Mouse (Mus musculus) spleen, adult 2 months (tissue): ENCODE data around the gene Acot11. TPM values are rescaled to one million over a fixed set of nuclear protein-coding genes. Genes with fewer than 3 reads are reported as not detected.
"Not testable (repeated sequence)": the region's sequence is repeated elsewhere in the genome, so short reads cannot be mapped to it uniquely, and the experiment has no call there.

Experiments
- DNase-seq, 2 experiments: peaks; one replicate each; pipeline versions ENCODE4 v3.0.0 to v3.0.0-alpha.2; 2012 to 2021; ENCODE audit warnings: low spot score in 2 of 2, low read depth in 1 of 2
- H3K27ac ChIP-seq: fragments of 200-500 bp; 2 replicates; pipeline ENCODE4 v1.5.1; 2012; ENCODE audit warnings: low read length, inconsistent platforms; ENCODE audit not compliant: insufficient read depth
- H3K27me3 ChIP-seq: fragments of 200-500 bp; 2 replicates; pipeline ENCODE4 v1.6.1; 2012; ENCODE audit warnings: mild to moderate bottlenecking, moderate library complexity, low read length, inconsistent platforms; ENCODE audit not compliant: control insufficient read depth, insufficient read depth
- H3K36me3 ChIP-seq: fragments of 200-500 bp; 2 replicates; pipeline ENCODE4 v1.6.1; 2012; ENCODE audit warnings: mild to moderate bottlenecking, low read length, inconsistent platforms; ENCODE audit not compliant: control insufficient read depth, insufficient read depth
- H3K4me1 ChIP-seq: fragments of 200-500 bp; 2 replicates; pipeline ENCODE4 v1.6.1; 2011; ENCODE audit warnings: inconsistent platforms; ENCODE audit not compliant: control insufficient read depth, insufficient read depth, insufficient read length
- H3K4me3 ChIP-seq: fragments of 200-500 bp; 2 replicates; pipeline ENCODE4 v1.5.1; 2011; ENCODE audit warnings: mild to moderate bottlenecking, inconsistent platforms; ENCODE audit not compliant: insufficient read depth, insufficient read length; ENCODE audit errors: extremely low read depth
- CTCF ChIP-seq: fragments of 200-500 bp; IDR thresholded peaks from 2 replicates; pipeline ENCODE4 v1.5.1; 2011; ENCODE audit warnings: mild to moderate bottlenecking, inconsistent platforms; ENCODE audit not compliant: insufficient read depth, insufficient read length, insufficient replicate concordance; ENCODE audit errors: extremely low read depth
- POLR2A ChIP-seq: fragments of 200-500 bp; IDR thresholded peaks from 2 replicates; pipeline ENCODE4 v1.6.1; 2011; ENCODE audit warnings: low read depth, low read length, inconsistent platforms
- WGBS: fragments of 180-500 bp; shearing (Covaris S2); methylation state at CpG from one replicate; pipeline ENCODE4 v1.1.7; 2018; 5-methylcytosine and 5-hydroxymethylcytosine counted together
- polyA plus RNA-seq: library from polyadenylated mRNA; depleted of rRNA; stranded (reverse); fragments of >200 nt; gene quantifications from 2 replicates; pipeline ENCODE4 v1.2.3, GENCODE M21; 2012

Gene Acot11
- polyA plus RNA-seq, 1 experiment, result 7.7 TPM

DNA sequence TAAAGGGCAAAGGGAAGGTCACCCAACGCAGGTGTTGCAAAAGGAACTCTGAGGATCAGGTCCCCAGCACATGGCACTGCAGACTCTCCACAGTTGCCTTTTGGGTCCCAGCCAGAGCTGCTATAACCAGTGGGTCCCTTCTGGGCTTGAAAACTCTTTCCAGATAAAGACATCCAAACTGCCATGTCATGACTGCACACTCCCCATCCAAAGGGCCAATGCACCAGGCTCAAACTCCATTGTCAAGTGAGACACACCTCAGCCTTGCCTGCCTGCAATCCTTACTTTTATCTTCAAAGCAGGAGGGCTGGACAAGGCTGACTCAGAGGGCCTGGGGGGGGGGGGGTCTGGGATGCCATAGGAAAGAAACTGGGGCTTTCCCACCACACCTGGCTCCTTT lies 13.9 kb downstream of the Acot11 start:
- Histone ChIP-seq H3K27me3 (no peaks in the 10 kb centered on the region), H3K36me3 (no peaks in the 10 kb centered on the region), H3K4me3 (no peak overlapping the region), H3K4me1 (peaks cover 6% of the 10 kb centered on the region; the same call in 1 of the 2 replicates), H3K27ac (no peak overlapping the region)
- TF ChIP-seq CTCF (no peak), POLR2A (no peak)
- 80% methylated on average over 1 of the region's 1 CpGs for WGBS
- no peak for DNase-seq

DNA sequence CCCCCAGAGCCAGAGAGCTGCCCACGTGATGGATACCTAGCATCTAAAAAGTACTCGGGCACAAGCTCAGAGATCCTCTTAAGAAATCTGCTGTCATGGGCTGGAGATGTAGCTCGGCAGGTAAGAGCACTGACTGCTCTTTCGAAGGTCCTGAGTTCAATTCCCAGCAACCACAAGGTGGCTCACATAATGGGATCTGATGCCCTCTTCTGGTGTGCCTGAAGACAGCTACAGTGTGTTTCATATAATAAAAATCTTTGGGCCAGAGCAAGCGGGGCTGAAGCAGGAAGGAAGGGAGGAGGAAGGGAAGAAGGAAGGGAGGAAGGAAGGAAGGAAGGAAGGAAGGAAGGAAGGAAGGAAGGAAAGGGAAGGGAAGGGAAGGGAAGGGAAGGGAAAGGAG lies 14.6 kb downstream of the Acot11 start:
- H3K27ac ChIP-seq, H3K4me3 ChIP-seq, H3K27me3 ChIP-seq, H3K4me1 ChIP-seq, DNase-seq, H3K36me3 ChIP-seq: not testable (repeated sequence)
- WGBS, result 81% methylated on average over 5 of the region's 5 CpGs

GRCm38 (mm10) chr4:106789705-106790104 lies 15.1 kb downstream of the Acot11 start:
- Histone ChIP-seq H3K4me1 (peaks cover 6% of the 10 kb centered on the region; the same call in 1 of the 2 replicates), H3K27me3 (no peaks in the 10 kb centered on the region), H3K36me3 (no peaks in the 10 kb centered on the region), H3K4me3 (no peak overlapping the region), H3K27ac (no peak overlapping the region)
- TF ChIP-seq POLR2A, result no peak
- no peak for TF ChIP-seq CTCF
- WGBS, result 71% methylated on average over 9 of the region's 9 CpGs
- DNase-seq, result no peak

DNA sequence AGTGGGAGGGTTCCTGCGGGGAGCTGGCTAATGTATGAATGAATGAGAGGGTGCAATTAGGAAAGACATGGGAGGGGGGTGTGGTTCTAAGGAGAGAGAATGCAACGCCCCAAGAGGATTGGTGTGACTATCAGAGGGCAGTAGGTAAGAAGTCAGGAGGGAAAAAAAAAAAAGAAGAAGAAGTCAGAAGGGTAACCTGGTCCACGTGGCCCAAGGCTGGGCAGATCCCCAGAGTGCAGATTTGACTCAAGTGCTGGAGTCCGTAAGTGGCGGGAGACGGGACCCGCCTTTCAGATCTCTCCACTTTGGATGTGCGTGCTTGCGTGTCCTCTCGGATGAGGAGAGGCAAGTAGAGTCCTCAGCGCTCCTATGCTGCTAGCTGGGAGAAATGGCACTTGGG lies 16.2 kb downstream of the Acot11 start:
- H3K4me1 ChIP-seq, result peaks cover 6% of the 10 kb centered on the region; the same call in 1 of the 2 replicates
- 85% methylated on average over 11 of the region's 11 CpGs for WGBS
- no peak for DNase-seq

DNA sequence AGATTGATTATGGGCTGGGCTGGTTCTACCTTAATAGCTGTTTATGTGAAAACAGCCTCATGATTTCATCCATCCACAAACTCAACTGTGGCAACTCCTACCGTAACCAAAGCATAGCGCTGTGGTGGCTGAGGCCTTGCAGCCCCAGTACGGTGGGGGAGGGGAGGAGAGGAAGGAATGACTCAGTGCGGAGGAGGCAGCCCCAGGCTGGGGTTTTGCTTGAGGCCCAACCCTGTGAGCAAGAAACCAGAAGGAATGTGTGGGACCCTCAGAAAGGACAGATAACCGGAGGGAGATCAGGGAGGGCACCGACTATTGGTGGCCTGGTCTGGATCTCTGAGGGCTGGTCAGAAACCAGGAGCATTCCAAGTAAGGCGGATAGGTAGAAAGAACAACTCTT lies 17.0 kb downstream of the Acot11 start:
- DNase-seq, result peak in 1 of 2 experiments; percentile 18
- no peak overlapping the region for H3K4me3 ChIP-seq

More for the DNA sequence above, 16.2 kb downstream of the Acot11 start:
- Histone ChIP-seq H3K4me3 (no peak overlapping the region), H3K36me3 (no peaks in the 10 kb centered on the region), H3K27ac (no peak overlapping the region), H3K27me3 (no peaks in the 10 kb centered on the region)
- TF ChIP-seq CTCF (no peak), POLR2A (no peak)

DNA sequence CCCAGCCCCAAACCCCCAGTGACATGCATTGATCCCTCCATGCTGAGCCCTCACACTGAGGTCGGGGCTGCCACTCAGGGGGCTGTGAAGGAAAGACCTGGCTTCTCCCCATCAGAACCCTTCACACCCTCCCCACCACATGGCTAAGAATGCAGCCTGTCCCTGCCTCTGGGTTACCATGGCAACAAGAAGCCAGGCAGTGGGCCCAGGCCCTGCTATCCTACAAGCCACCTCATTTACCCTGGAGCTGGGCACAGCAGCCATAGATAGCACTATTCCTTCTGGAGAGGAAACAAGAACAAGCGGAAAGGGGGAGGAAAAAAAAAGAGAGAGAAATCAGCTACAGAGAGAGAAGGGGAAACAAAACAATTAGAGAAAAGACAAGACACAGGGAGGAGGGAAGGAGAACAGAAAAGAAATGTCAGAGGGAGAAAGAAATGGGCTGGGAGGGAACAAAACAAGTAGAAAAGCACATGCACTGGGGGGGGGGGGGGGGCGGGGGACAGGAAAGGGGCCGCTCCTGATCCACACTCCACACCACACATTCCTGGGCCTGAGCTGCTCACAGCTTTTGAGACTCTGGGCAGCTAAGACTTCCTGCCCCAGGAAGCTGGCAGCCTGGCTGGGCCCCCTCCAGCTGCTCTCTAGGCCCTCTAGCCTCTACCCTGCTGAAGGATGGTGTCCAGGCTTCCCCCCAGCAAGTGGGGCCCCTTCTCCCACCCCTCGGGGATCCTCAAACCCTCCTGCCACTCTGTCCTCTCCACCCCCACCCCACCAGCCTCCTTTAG lies 18.9 kb downstream of the Acot11 start:
- DNase-seq, result no peak
- no peaks in the 10 kb centered on the region for H3K27me3 ChIP-seq
- no peak for TF ChIP-seq POLR2A
- TF ChIP-seq CTCF, result no peak
- H3K27ac ChIP-seq, result no peak overlapping the region; the same call in 1 of the 2 replicates
- 29% methylated on average over 3 of the region's 5 CpGs for WGBS
- peaks cover 6% of the 10 kb centered on the region; the same call in 1 of the 2 replicates for H3K4me1 ChIP-seq
- no peak overlapping the region for H3K4me3 ChIP-seq
- no peaks in the 10 kb centered on the region for H3K36me3 ChIP-seq

More for the DNA sequence above, 17.0 kb downstream of the Acot11 start:
- Histone ChIP-seq H3K36me3 (no peaks in the 10 kb centered on the region), H3K27me3 (no peaks in the 10 kb centered on the region), H3K27ac (no peak overlapping the region), H3K4me1 (peaks cover 6% of the 10 kb centered on the region; the same call in 1 of the 2 replicates)
- 27% methylated on average over 7 of the region's 7 CpGs for WGBS
- no peak for TF ChIP-seq CTCF
- no peak for TF ChIP-seq POLR2A

DNA sequence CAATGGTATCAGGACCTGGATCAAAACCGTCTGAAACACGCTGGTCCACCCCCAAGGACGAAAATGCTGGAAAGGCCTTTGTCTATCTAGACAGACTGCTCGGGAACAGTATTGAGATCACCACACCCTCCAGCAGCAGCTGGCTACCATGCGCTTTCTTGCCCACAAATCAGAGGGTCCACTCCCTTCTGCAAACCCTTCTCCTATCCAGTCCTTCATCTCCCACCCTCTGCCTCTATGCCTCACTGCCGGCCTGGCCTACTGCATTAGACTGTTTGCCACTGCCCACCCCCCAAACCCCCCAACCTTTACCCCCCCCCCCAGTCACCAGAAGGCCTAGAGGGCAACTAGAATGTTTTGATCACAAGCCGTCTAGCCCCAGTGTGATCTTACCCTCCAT lies 19.5 kb downstream of the Acot11 start:
- H3K27ac ChIP-seq, result no peak overlapping the region
- no peak for DNase-seq
- H3K4me1 ChIP-seq, result peaks cover 6% of the 10 kb centered on the region; the same call in 1 of the 2 replicates
- no peak for TF ChIP-seq POLR2A
- no peak for TF ChIP-seq CTCF
- 80% methylated on average over 7 of the region's 7 CpGs for WGBS
- H3K4me3 ChIP-seq, result no peak overlapping the region
- H3K36me3 ChIP-seq, result no peaks in the 10 kb centered on the region
- H3K27me3 ChIP-seq, result no peaks in the 10 kb centered on the region

DNA sequence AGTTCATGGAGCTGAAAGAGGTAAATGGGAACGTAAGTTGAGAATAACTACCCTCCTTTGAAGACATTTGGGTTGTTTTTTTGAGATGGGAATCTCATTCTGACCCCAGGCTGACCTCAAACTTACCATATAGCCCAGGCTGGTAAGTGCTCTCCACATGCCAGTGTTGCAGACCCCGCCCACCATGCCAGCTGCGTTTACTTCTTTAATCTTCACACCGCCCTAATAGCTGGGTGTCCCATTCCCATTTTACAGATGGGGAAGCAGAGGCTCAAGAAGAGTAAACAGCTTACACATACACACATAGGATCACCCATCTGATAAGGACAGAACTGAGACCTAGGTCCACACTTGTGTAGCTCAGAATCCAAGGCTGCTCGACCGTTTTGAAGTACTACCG lies 20.0 kb downstream of the Acot11 start:
- 85% methylated on average over 7 of the region's 7 CpGs for WGBS
- Histone ChIP-seq H3K36me3 (no peaks in the 10 kb centered on the region), H3K27ac (no peak overlapping the region), H3K4me3 (no peak overlapping the region), H3K27me3 (no peaks in the 10 kb centered on the region), H3K4me1 (peaks cover 6% of the 10 kb centered on the region; the same call in 1 of the 2 replicates)
- TF ChIP-seq CTCF, result no peak
- TF ChIP-seq POLR2A, result no peak
- no peak for DNase-seq
